Mouse (Mus musculus) forebrain, embryonic 15.5 days (tissue): ENCODE measurements around the gene Fbxl22. TPM values are rescaled to one million over a fixed set of nuclear protein-coding genes. Genes with fewer than 3 reads are reported as not detected.

Experiments
- ATAC-seq: fragments of 200-750 bp; cut with Nextera tagmentation; replicated peaks from 2 replicates; pipeline ENCODE4 v1.8.0; 2017; ENCODE audit warnings: mild to moderate bottlenecking, moderate TSS enrichment, moderate library complexity
- H3K27ac ChIP-seq: fragments of 300-500 bp; sonication (generic); replicated peaks from 2 replicates; pipeline ENCODE4 v1.5.1; 2015; ENCODE audit warnings: mild to moderate bottlenecking, inconsistent platforms
- H3K27me3 ChIP-seq: fragments of 300-500 bp; sonication (generic); 2 replicates; pipeline ENCODE4 v1.6.1; 2015; ENCODE audit warnings: inconsistent platforms
- H3K36me3 ChIP-seq: fragments of 300-500 bp; sonication (generic); 2 replicates; pipeline ENCODE4 v1.6.1; 2015; ENCODE audit warnings: mild to moderate bottlenecking, inconsistent platforms
- H3K4me1 ChIP-seq: fragments of 300-500 bp; sonication (generic); 2 replicates; pipeline ENCODE4 v1.6.1; 2015; ENCODE audit warnings: inconsistent platforms
- H3K4me2 ChIP-seq: fragments of 300-500 bp; sonication (generic); replicated peaks from 2 replicates; pipeline ENCODE4 v1.6.1; 2015; ENCODE audit warnings: mild to moderate bottlenecking, inconsistent platforms
- H3K4me3 ChIP-seq: fragments of 300-500 bp; sonication (generic); 2 replicates; pipeline ENCODE4 v1.5.1; 2015; ENCODE audit warnings: mild to moderate bottlenecking, inconsistent platforms
- H3K9ac ChIP-seq: fragments of 300-500 bp; sonication (generic); replicated peaks from 2 replicates; pipeline ENCODE4 v1.6.1; 2015; ENCODE audit warnings: mild to moderate bottlenecking, inconsistent platforms
- H3K9me3 ChIP-seq: fragments of 300-500 bp; sonication (generic); 2 replicates; pipeline ENCODE4 v1.6.1; 2016; ENCODE audit warnings: inconsistent platforms
- WGBS: fragments of 180-500 bp; shearing (Covaris S2); methylation state at CpG from one replicate; pipeline ENCODE4 v1.1.7; 2015; ENCODE audit warnings: mixed read lengths; 5-methylcytosine and 5-hydroxymethylcytosine counted together
- polyA plus RNA-seq: library from polyadenylated mRNA; unstranded; fragments of >200 nt; fragmentation: Nextera tagmentation; extraction: Ambion mirVana; gene quantifications from 2 replicates; pipeline ENCODE4 v1.2.1, GENCODE M21; 2015

The Fbxl22 gene
- polyA plus RNA-seq, 1 experiment from 2014 or later = 1.6 TPM

DNA sequence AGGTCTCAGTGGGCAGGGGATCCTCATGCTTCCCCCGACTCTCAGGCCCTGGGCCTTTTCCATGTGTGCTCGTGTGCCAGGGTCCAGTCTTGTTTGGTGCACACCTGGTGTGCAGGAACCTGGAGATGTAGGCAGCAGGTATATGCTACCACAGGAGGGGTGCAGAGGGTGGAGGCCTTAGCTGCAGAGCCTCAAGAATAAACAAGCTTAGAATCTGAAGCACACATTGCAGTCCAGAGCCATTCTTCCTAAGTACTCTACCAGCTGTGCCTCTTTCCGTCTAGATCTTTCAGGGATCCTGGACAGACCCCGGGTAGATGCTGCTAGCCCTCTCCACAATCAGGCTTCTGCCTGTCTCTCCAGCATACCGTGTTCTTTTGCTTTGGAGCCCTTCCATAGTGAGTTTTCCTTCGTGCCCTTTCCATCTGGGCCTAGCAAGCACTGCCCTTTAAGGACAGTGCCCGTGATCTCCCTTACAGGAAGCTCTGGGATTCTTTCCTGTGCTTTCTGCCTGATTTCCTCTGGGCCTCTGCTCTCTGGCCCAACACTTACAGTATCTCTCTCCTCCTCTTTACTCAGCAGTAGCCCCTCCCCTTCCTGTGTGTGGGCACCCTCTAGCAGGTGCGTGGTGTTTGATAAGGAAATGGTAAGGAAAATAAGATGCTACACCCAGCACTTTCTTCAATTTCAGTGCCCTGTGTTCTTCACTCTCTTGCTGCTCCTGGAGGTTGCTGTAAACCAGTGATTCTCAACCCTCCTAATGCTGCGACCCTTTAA lies 9.1 kb downstream of the Fbxl22 start:
- Histone ChIP-seq H3K4me2 (no peak overlapping the region), H3K9ac (peak overlapping the region; percentile 0; the same call in 1 of the 2 replicates), H3K27ac (peak overlapping the region; percentile 66), H3K36me3 (peaks cover 58% of the 10 kb centered on the region), H3K9me3 (no peaks in the 10 kb centered on the region), H3K4me1 (peaks cover 23% of the 10 kb centered on the region), H3K27me3 (no peaks in the 10 kb centered on the region), H3K4me3 (no peak overlapping the region)
- WGBS = 30% methylated on average over 9 of the region's 9 CpGs
- ATAC-seq = no peak; the same call in 1 of the 2 replicates

DNA sequence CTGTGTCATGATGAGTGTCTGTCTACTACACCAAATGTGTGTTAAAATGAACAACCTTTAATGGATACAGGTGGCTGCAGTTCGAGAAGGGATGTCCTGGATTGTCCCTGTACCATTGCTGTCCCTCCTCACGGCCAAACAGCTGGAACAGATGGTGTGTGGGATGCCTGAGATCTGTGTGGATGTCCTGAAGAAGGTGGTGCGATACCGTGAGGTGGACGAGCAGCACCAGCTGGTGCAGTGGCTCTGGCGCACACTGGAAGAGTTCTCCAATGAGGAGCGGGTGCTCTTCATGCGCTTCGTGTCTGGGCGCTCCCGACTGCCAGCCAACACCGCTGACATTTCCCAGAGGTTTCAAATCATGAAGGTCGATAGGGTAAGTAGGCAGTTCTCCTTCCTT lies 9.9 kb downstream of the Fbxl22 start:
- ATAC-seq = no peak
- peak overlapping the region; percentile 66 for H3K27ac ChIP-seq

DNA sequence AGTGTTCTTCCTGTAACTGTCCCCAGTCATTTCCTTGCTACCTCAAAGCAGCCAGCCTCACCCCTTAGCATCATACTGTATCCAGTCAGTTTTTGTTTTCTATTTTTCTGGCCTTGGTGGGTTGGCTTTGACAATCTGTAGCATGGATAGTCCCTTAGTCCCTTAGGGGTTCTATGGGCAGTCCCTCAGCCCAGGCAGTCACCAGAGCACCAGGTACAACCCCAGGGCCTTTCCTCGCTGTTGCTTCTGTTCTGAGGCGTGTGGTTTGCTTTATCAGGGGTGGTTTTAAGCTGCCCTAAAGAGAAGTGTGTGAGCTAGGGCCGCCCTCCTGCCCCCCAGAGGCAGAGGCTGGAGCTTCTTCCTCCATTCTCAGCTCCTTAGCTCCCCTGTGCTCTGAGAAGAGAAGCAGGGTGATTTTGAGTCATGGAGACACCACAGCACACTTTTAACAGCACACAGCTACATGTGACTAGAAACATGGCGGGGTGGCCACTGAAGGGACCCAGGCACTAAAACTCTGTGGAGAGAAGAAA lies 10.4 kb downstream of the Fbxl22 start:
- WGBS = 88% methylated on average over 4 of the region's 4 CpGs
- Histone ChIP-seq H3K27me3 (no peaks in the 10 kb centered on the region), H3K27ac (0 out of 2 replicates have a peak overlapping the region, but pooled peaks have one; percentile 34), H3K4me3 (no peak overlapping the region), H3K9ac (no peak overlapping the region), H3K36me3 (peaks cover 59% of the 10 kb centered on the region), H3K9me3 (no peaks in the 10 kb centered on the region), H3K4me2 (no peak overlapping the region), H3K4me1 (peaks cover 13% of the 10 kb centered on the region)
- ATAC-seq = no peak

More for the DNA sequence above, 9.9 kb downstream of the Fbxl22 start:
- peaks cover 14% of the 10 kb centered on the region for H3K4me1 ChIP-seq
- no peak overlapping the region for H3K4me2 ChIP-seq
- H3K27me3 ChIP-seq = no peaks in the 10 kb centered on the region
- no peak overlapping the region for H3K9ac ChIP-seq
- H3K4me3 ChIP-seq = no peak overlapping the region
- peaks cover 62% of the 10 kb centered on the region for H3K36me3 ChIP-seq
- H3K9me3 ChIP-seq = no peaks in the 10 kb centered on the region
- 88% methylated on average over 13 of the region's 13 CpGs for WGBS

DNA sequence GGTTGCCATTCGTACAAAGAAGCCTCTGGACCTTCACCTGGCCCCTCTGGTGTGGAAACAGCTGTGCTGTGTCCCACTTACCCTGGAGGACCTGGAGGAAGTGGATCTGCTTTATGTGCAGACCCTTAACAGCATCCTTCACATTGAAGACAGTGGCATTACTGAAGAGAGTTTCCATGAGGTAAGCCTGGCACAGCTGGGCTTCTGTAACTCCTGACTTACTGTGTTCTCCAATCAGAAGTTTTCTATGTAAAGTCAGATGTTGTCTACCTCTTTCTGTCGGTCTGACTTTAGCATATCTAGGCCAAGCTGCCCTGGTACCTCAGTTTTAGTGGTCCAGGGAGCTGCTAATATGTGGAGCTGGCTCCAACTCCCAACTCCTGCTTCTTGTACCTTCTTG lies 13.1 kb downstream of the Fbxl22 start:
- Histone ChIP-seq H3K9me3 (no peaks in the 10 kb centered on the region), H3K9ac (no peak overlapping the region), H3K4me3 (no peak overlapping the region), H3K4me2 (no peak overlapping the region), H3K36me3 (peaks cover 64% of the 10 kb centered on the region), H3K27ac (no peak overlapping the region), H3K27me3 (no peaks in the 10 kb centered on the region), H3K4me1 (peaks cover 10% of the 10 kb centered on the region)
- WGBS = 56% methylated on average over 2 of the region's 2 CpGs
- ATAC-seq = no peak

DNA sequence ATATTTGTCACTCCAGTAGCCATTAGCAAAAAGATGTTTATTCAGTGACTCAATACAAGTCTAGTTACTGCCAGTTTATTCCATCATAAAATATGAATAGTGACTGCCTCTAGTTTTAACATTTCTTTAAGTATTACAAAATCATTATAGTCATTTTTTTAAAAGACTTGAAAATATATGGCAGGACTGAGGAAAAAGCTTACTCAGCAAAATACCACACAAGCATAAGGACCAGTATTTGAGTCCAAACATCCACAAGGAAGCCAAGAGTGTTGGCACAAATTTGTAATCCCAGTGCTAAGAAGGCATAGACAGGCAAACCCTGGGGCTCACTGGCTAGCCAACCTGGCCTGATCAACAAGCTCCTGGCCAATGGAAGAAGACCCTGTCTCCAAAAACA lies 20.4 kb downstream of the Fbxl22 start:
- Histone ChIP-seq H3K4me3 (no peak overlapping the region), H3K27me3 (no peaks in the 10 kb centered on the region), H3K27ac (no peak overlapping the region), H3K9ac (no peak overlapping the region), H3K4me2 (no peak overlapping the region), H3K36me3 (peaks cover 87% of the 10 kb centered on the region), H3K9me3 (no peaks in the 10 kb centered on the region), H3K4me1 (no peaks in the 10 kb centered on the region)
- no peak for ATAC-seq

DNA sequence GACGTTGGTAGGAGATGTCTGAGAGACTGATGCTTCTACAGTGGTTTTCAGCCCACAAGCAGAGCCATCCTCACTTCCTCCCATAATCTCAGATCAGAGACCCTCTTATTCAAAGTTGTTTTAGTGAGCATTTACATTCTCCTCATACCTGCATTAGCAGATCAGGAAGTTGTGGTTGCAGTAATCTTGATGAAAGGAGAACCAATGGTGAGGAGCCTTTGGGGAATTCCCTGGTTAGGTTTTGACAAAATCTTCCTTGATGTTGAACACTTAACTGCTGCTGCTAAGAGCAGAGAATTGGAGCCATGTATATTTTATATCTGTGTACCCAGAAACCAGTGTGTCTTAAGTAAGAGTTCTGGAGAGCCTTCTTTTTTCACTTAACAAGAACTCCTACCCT lies 22.0 kb downstream of the Fbxl22 start:
- H3K9ac ChIP-seq = no peak overlapping the region
- H3K36me3 ChIP-seq = peaks cover 91% of the 10 kb centered on the region
- no peak for ATAC-seq
- no peak overlapping the region for H3K4me3 ChIP-seq
- 93% methylated on average over 1 of the region's 1 CpGs for WGBS
- no peaks in the 10 kb centered on the region for H3K27me3 ChIP-seq
- no peaks in the 10 kb centered on the region for H3K4me1 ChIP-seq
- H3K9me3 ChIP-seq = no peaks in the 10 kb centered on the region
- H3K4me2 ChIP-seq = no peak overlapping the region
- H3K27ac ChIP-seq = no peak overlapping the region

DNA sequence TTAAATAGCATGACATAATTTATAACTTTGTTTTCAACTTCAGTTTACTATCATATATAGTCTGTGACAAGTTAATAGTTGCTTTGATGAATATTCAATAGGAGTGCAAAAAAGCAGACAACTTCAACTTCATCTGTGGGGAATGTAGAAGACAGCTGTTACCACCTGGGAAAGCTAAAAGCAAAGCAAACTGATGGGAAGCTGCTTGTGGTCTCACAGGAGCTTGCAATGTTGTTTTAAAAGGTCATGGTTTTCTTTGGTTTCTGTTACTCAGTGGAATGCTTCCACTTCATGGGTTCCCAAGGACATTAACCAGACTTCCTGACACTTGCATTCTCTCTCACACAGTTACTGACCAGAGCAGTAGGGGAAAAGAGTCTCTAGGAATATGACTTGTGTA lies 25.6 kb downstream of the Fbxl22 start:
- Histone ChIP-seq H3K36me3 (peaks cover 91% of the 10 kb centered on the region), H3K4me1 (no peaks in the 10 kb centered on the region), H3K4me3 (no peak overlapping the region), H3K9me3 (no peaks in the 10 kb centered on the region), H3K4me2 (no peak overlapping the region), H3K9ac (no peak overlapping the region), H3K27ac (no peak overlapping the region), H3K27me3 (no peaks in the 10 kb centered on the region)
- no peak for ATAC-seq

DNA sequence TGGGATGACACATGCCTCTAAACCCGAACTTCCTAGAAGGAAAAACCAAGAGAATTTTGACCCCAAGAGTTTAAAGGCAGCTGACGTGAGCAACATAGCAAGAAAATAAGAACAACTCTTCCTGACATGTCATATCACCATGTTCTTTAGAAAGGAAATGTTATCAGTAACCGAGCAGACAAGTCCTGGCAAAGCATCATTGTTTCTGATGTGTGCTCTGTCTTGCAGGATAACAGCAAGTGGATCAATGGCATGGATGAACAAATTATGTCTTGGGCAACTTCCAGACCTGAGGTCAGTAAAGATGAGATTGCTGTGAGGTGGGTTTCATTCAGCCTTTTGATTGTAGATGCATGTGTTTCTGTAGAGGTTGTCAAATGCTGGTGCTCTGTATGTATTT lies 31.0 kb downstream of the Fbxl22 start:
- ATAC-seq = no peak
- H3K27me3 ChIP-seq = no peaks in the 10 kb centered on the region
- WGBS = 94% methylated on average over 3 of the region's 3 CpGs
- H3K9me3 ChIP-seq = no peaks in the 10 kb centered on the region
- no peak overlapping the region for H3K9ac ChIP-seq
- H3K4me1 ChIP-seq = no peaks in the 10 kb centered on the region
- H3K4me3 ChIP-seq = no peak overlapping the region
- H3K27ac ChIP-seq = no peak overlapping the region
- H3K36me3 ChIP-seq = peaks cover 77% of the 10 kb centered on the region
- no peak overlapping the region for H3K4me2 ChIP-seq

DNA sequence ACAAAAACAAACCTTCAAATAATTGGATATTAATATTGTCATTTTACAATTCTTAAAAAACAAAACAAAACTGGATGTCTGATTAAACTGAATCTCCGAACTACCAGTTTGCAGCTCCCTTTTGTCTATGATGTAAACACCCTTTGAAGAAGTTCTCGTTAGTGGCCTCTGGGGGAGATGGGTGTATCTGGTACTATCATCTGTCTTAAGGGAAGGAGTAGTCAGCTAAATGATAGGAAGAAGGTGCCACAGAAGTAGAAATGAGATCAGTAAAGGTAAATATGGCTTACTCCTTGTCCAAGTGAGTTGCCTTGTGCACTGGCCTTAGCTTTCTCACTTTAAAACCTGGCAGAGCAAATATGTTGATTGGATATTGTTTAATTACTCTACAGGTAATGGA lies 36.6 kb downstream of the Fbxl22 start:
- H3K36me3 ChIP-seq = peaks cover 69% of the 10 kb centered on the region
- WGBS = 67% methylated on average over 2 of the region's 2 CpGs

DNA sequence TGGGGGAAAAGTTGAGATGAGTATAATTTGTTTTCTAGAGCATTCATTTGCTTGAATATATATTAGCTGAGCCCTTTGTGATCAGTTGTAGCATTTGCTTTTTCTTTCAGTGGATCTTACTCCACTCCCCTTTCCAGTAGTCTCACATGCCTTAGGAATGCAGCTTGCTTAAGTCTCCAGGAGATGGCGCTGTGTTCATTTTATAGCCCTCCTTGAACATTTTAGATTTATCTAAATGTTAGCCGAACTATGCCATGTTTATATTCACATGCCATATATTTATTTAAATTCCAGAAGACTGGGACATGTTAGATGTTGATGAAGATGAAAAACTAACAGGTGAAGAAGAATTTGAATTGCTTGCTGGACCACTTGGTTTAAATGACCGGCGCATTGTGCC lies 49.3 kb downstream of the Fbxl22 start:
- Histone ChIP-seq H3K27me3 (no peaks in the 10 kb centered on the region), H3K4me3 (no peak overlapping the region), H3K9ac (no peak overlapping the region), H3K27ac (no peak overlapping the region), H3K9me3 (no peaks in the 10 kb centered on the region), H3K4me1 (no peaks in the 10 kb centered on the region), H3K4me2 (no peak overlapping the region), H3K36me3 (peaks cover 60% of the 10 kb centered on the region)
- ATAC-seq = no peak
- WGBS = 53% methylated on average over 4 of the region's 4 CpGs

More for the DNA sequence above, 36.6 kb downstream of the Fbxl22 start:
- Histone ChIP-seq H3K4me3 (no peak overlapping the region), H3K9ac (no peak overlapping the region), H3K27ac (no peak overlapping the region), H3K27me3 (no peaks in the 10 kb centered on the region), H3K4me1 (no peaks in the 10 kb centered on the region), H3K4me2 (no peak overlapping the region), H3K9me3 (no peaks in the 10 kb centered on the region)
- no peak for ATAC-seq
